Mouse (Mus musculus): ENCODE data around the gene Lrp4. TPM values are rescaled to one million over a fixed set of nuclear protein-coding genes. Genes with fewer than 3 reads are reported as not detected.
A peak's percentile ranks its signal among the peaks of the same experiment; 100 is the strongest.

Gene Lrp4
- 13.0 and 15.6 TPM in 2 replicates for polyA plus RNA-seq (2012; rRNA removed)

- no peak for DNase-seq (ENCODE audit: extremely low spot score in 1 of 2, low spot score in 1 of 2)
Measured at GRCm38 (mm10) chr2:91457259-91457655, at the start of gene Lrp4. Lrp4 (plus strand) TSS chr2:91457511.

- no peak for DNase-seq (ENCODE audit: extremely low spot score in 1 of 2, low spot score in 1 of 2)
Measured at GRCm38 (mm10) chr2:91408031-91408430, 49.3 kb upstream of the Lrp4 start.

GRCm38 (mm10) chr2:91411473-91411872, 45.8 kb upstream of the Lrp4 start:
- DNase-seq (ENCODE audit: extremely low spot score in 1 of 2, low spot score in 1 of 2) = no peak

- no peak for DNase-seq (ENCODE audit: extremely low spot score in 1 of 2, low spot score in 1 of 2)
Measured at GRCm38 (mm10) chr2:91412361-91412760, 45.0 kb upstream of the Lrp4 start.

- no peak for DNase-seq (ENCODE audit: extremely low spot score in 1 of 2, low spot score in 1 of 2)
Measured at GRCm38 (mm10) chr2:91413811-91414210, 43.5 kb upstream of the Lrp4 start.

GRCm38 (mm10) chr2:91421641-91422040, 35.7 kb upstream of the Lrp4 start:
- DNase-seq (ENCODE audit: extremely low spot score in 1 of 2, low spot score in 1 of 2) = no peak

- no peak for DNase-seq (ENCODE audit: extremely low spot score in 1 of 2, low spot score in 1 of 2)
Measured at GRCm38 (mm10) chr2:91424061-91424720, 33.1 kb upstream of the Lrp4 start.

- DNase-seq (ENCODE audit: extremely low spot score in 1 of 2, low spot score in 1 of 2) = no peak
Measured at GRCm38 (mm10) chr2:91426321-91426720, 31.0 kb upstream of the Lrp4 start.

- no peak for DNase-seq (ENCODE audit: extremely low spot score in 1 of 2, low spot score in 1 of 2)
Measured at GRCm38 (mm10) chr2:91429146-91429545, 28.2 kb upstream of the Lrp4 start.

- no peak for DNase-seq (ENCODE audit: extremely low spot score in 1 of 2, low spot score in 1 of 2)
Measured at GRCm38 (mm10) chr2:91429915-91430599, 27.3 kb upstream of the Lrp4 start.

GRCm38 (mm10) chr2:91430600-91430919, 26.8 kb upstream of the Lrp4 start:
- no peak for DNase-seq (ENCODE audit: extremely low spot score in 1 of 2, low spot score in 1 of 2)

GRCm38 (mm10) chr2:91436713-91437112, 20.6 kb upstream of the Lrp4 start:
- DNase-seq (ENCODE audit: extremely low spot score in 1 of 2, low spot score in 1 of 2) = no peak

- no peak for DNase-seq (ENCODE audit: extremely low spot score in 1 of 2, low spot score in 1 of 2)
Measured at GRCm38 (mm10) chr2:91437116-91437815, 20.0 kb upstream of the Lrp4 start.

GRCm38 (mm10) chr2:91439271-91439670, 18.0 kb upstream of the Lrp4 start:
- DNase-seq (ENCODE audit: extremely low spot score in 1 of 2, low spot score in 1 of 2) = no peak

GRCm38 (mm10) chr2:91439876-91440275, 17.4 kb upstream of the Lrp4 start:
- no peak for DNase-seq (ENCODE audit: extremely low spot score in 1 of 2, low spot score in 1 of 2)

- DNase-seq (ENCODE audit: extremely low spot score in 1 of 2, low spot score in 1 of 2) = no peak
Measured at GRCm38 (mm10) chr2:91440686-91441085, 16.6 kb upstream of the Lrp4 start.

GRCm38 (mm10) chr2:91441715-91442114, 15.6 kb upstream of the Lrp4 start:
- no peak for DNase-seq (ENCODE audit: extremely low spot score in 1 of 2, low spot score in 1 of 2)

- DNase-seq (ENCODE audit: extremely low spot score in 1 of 2, low spot score in 1 of 2) = no peak
Measured at GRCm38 (mm10) chr2:91442241-91442640, 15.1 kb upstream of the Lrp4 start.

- peak; percentile 86 to 93 for DNase-seq (ENCODE audit: extremely low spot score in 1 of 2, low spot score in 1 of 2)
Measured at GRCm38 (mm10) chr2:91444286-91444892, 12.9 kb upstream of the Lrp4 start, which contains the start of gene 1110051M20Rik. 1110051M20Rik (minus strand) TSS chr2:91444704.

- no peak for DNase-seq (ENCODE audit: extremely low spot score in 1 of 2, low spot score in 1 of 2)
Measured at GRCm38 (mm10) chr2:91449662-91450061, 7.6 kb upstream of the Lrp4 start.

GRCm38 (mm10) chr2:91450316-91450715, 7.0 kb upstream of the Lrp4 start:
- no peak for DNase-seq (ENCODE audit: extremely low spot score in 1 of 2, low spot score in 1 of 2)
